Mouse (Mus musculus) heart, embryonic 15.5 days (tissue): ENCODE measurements around the gene Gm13278. TPM values are rescaled to one million over a fixed set of nuclear protein-coding genes. Genes with fewer than 3 reads are reported as not detected.

Source experiments
- ATAC-seq: fragments of 200-750 bp; cut with Nextera tagmentation; replicated peaks from 2 replicates; pipeline ENCODE4 v1.8.0; 2017; ENCODE audit warnings: low read depth, moderate TSS enrichment; ENCODE audit not compliant: insufficient number of reproducible peaks, insufficient read depth, low FRiP score
- H3K27ac ChIP-seq: fragments of 300-500 bp; sonication (generic); 2 replicates; pipeline ENCODE4 v1.5.1; 2015; ENCODE audit warnings: mild to moderate bottlenecking, inconsistent platforms
- H3K27me3 ChIP-seq: fragments of 300-500 bp; sonication (generic); 2 replicates; pipeline ENCODE4 v1.6.1; 2015; ENCODE audit warnings: inconsistent platforms
- H3K36me3 ChIP-seq: fragments of 300-500 bp; sonication (generic); 2 replicates; pipeline ENCODE4 v1.6.1; 2015; ENCODE audit warnings: mild to moderate bottlenecking, inconsistent platforms
- H3K4me1 ChIP-seq: fragments of 300-500 bp; sonication (generic); replicated peaks from 2 replicates; pipeline ENCODE4 v1.6.1; 2015; ENCODE audit warnings: inconsistent platforms
- H3K4me2 ChIP-seq: fragments of 300-500 bp; sonication (generic); 2 replicates; pipeline ENCODE4 v1.6.1; 2015; ENCODE audit warnings: inconsistent platforms, mild to moderate bottlenecking, moderate library complexity
- H3K4me3 ChIP-seq: fragments of 300-500 bp; sonication (generic); 2 replicates; pipeline ENCODE4 v1.5.1; 2015; ENCODE audit warnings: mild to moderate bottlenecking, inconsistent platforms
- H3K9ac ChIP-seq: fragments of 300-500 bp; sonication (generic); 2 replicates; pipeline ENCODE4 v1.6.1; 2015; ENCODE audit warnings: mild to moderate bottlenecking, inconsistent platforms
- H3K9me3 ChIP-seq: fragments of 300-500 bp; sonication (generic); replicated peaks from 2 replicates; pipeline ENCODE4 v1.6.1; 2016; ENCODE audit warnings: inconsistent platforms
- WGBS: fragments of 180-500 bp; shearing (Covaris S2); methylation state at CpG from one replicate; pipeline ENCODE4 v1.1.7; 2015; ENCODE audit warnings: mixed read lengths; 5-methylcytosine and 5-hydroxymethylcytosine counted together
- polyA plus RNA-seq: library from polyadenylated mRNA; unstranded; fragments of >200 nt; fragmentation: Nextera tagmentation; extraction: Ambion mirVana; gene quantifications from 2 replicates; pipeline ENCODE4 v1.2.1, GENCODE M21; 2015

Gene Gm13278
- polyA plus RNA-seq, 1 experiment from 2014 or later, result not detected

DNA sequence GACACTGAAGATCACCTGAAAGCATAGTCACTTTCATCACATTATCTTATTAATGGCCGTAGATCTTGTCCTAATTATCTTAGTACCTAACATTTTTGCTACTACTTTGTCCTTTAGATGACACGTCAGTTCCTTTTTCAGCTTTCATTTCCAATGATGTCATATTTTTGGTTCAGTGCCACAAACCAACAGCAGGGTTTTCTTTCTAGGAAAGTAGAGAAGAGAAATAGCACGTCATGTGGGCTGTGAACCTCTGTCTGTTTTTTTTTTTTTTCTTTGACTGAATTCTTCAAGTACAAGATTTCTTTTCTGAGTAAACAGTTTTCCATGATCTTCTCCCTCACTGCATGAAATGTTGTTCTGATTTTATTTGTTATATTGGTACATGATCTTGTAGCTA lies 48.7 kb downstream of the Gm13278 start:
- ATAC-seq, result no peak
- Histone ChIP-seq H3K4me3 (no peak overlapping the region), H3K4me2 (no peak overlapping the region), H3K4me1 (no peaks in the 10 kb centered on the region), H3K9me3 (no peaks in the 10 kb centered on the region), H3K9ac (no peak overlapping the region), H3K27ac (no peak overlapping the region), H3K27me3 (no peaks in the 10 kb centered on the region), H3K36me3 (no peaks in the 10 kb centered on the region)
- WGBS, result 48% methylated on average over 3 of the region's 3 CpGs

DNA sequence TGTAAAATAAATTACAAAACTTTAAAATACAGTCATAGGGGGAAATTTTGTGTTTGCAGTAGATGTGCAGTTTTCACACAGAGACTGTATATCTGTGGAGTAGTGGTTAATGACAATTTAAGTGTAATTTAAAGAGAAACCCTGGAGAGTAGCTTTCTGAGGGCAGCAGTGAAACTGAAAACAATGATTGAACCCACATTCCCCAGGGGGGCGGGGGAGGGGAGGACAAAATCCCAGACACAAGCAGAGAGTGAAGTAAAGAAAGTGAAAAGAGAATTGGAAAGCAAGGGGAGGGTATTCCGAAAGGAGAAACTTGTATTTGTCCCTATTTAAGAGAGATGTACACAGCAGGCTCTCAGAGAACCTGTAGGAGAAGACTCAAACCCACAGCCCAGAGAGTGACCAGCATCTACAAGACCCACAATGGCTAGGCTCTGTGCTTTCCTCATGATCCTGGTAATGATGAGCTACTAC lies 50.1 kb downstream of the Gm13278 start, which contains the start of gene Ifna4:
Gene Ifna4, plus strand, starts transcription at position 424 of the 474 bp plus-strand sequence.
- no peak for ATAC-seq
- Histone ChIP-seq H3K9me3 (no peaks in the 10 kb centered on the region), H3K4me1 (no peaks in the 10 kb centered on the region)

More for the DNA sequence above, 50.1 kb downstream of the Gm13278 start, which contains the start of gene Ifna4:
- Histone ChIP-seq H3K4me3 (no peak within 1 kb of the TSS), H3K36me3 (no peaks in the 10 kb centered on the region), H3K27me3 (no peaks in the 10 kb centered on the region), H3K9ac (no peak within 1 kb of the TSS), H3K27ac (no peak within 1 kb of the TSS), H3K4me2 (no peak within 1 kb of the TSS)
- WGBS, result 71% methylated on average over 2 of the region's 2 CpGs

Other genes with a start within 250 kb of the Gm13278 start
- not detected in 2 replicates for gene Ifna15, start 233.3 kb upstream of the Gm13278 start, polyA plus RNA-seq
- gene Ifna14, start 219.8 kb upstream of the Gm13278 start, polyA plus RNA-seq, result not detected in 2 replicates
- not detected in 2 replicates for gene Ifna9, start 199.2 kb upstream of the Gm13278 start, polyA plus RNA-seq
- gene Ifna12, start 188.2 kb upstream of the Gm13278 start, polyA plus RNA-seq, result not detected in 2 replicates
- not detected in 2 replicates for gene C87499, start 157.1 kb upstream of the Gm13278 start, polyA plus RNA-seq
- gene Ifna13, start 147.1 kb upstream of the Gm13278 start, polyA plus RNA-seq, result not detected in 2 replicates
- not detected in 2 replicates for gene Ifna16, start 114.6 kb upstream of the Gm13278 start, polyA plus RNA-seq
- not detected in 2 replicates for gene Ifna2, start 107.6 kb upstream of the Gm13278 start, polyA plus RNA-seq
- gene Ifnab, start 100.2 kb upstream of the Gm13278 start, polyA plus RNA-seq, result not detected in 2 replicates
- 0.82 and 0.93 TPM in 2 replicates for gene Gm26566, start 69.7 kb upstream of the Gm13278 start, polyA plus RNA-seq
- 77.5 and 78.4 TPM in 2 replicates for gene Klhl9, start 69.1 kb upstream of the Gm13278 start, polyA plus RNA-seq
- not detected in 2 replicates for gene Gm13271, start 36.7 kb upstream of the Gm13278 start, polyA plus RNA-seq
- gene Gm13283, start 31.4 kb upstream of the Gm13278 start, polyA plus RNA-seq, result 0.11 and 0.23 TPM in 2 replicates
- gene Gm13290, start 17.7 kb upstream of the Gm13278 start, polyA plus RNA-seq, result 0.48 TPM in 1 of 2 replicates, not detected in the other
- gene Gm13289, start 14.6 kb upstream of the Gm13278 start, polyA plus RNA-seq, result not detected in 2 replicates
- 0.28 TPM in 1 of 2 replicates, not detected in the other for gene Gm13272, start 11.7 kb upstream of the Gm13278 start, polyA plus RNA-seq
- 0.53 TPM in 1 of 2 replicates, not detected in the other for gene Ifnz, start 9.4 kb upstream of the Gm13278 start, polyA plus RNA-seq
- gene Gm13276, start 5.8 kb upstream of the Gm13278 start, polyA plus RNA-seq, result not detected in 2 replicates
- not detected in 2 replicates for gene Gm13277, start 2.9 kb upstream of the Gm13278 start, polyA plus RNA-seq
- not detected in 2 replicates for gene Gm13275, start 2.9 kb downstream of the Gm13278 start, polyA plus RNA-seq
- gene Gm13279, start 5.8 kb downstream of the Gm13278 start, polyA plus RNA-seq, result not detected in 2 replicates
- gene Gm13285, start 8.1 kb downstream of the Gm13278 start, polyA plus RNA-seq, result 0.79 and 0.82 TPM in 2 replicates
- not detected in 2 replicates for gene Gm13287, start 11.7 kb downstream of the Gm13278 start, polyA plus RNA-seq
- gene Gm13288, start 14.0 kb downstream of the Gm13278 start, polyA plus RNA-seq, result 0.08 TPM in 1 of 2 replicates, not detected in the other
- gene Ifna7, start 24.7 kb downstream of the Gm13278 start, polyA plus RNA-seq, result not detected in 2 replicates
- not detected in 2 replicates for gene Ifna11, start 28.4 kb downstream of the Gm13278 start, polyA plus RNA-seq
- not detected in 2 replicates for gene Ifna6, start 35.9 kb downstream of the Gm13278 start, polyA plus RNA-seq
- gene Ifna5, start 44.0 kb downstream of the Gm13278 start, polyA plus RNA-seq, result not detected in 2 replicates
- not detected in 2 replicates for gene Ifna4, start 50.3 kb downstream of the Gm13278 start, polyA plus RNA-seq
- not detected in 2 replicates for gene Ifna1, start 58.5 kb downstream of the Gm13278 start, polyA plus RNA-seq
- not detected in 2 replicates for gene Ifne, start 88.7 kb downstream of the Gm13278 start, polyA plus RNA-seq